Mouse (Mus musculus): ENCODE results near the gene Rplp0. TPM values are rescaled to one million over a fixed set of nuclear protein-coding genes. Genes with fewer than 3 reads are reported as not detected.

Gene Rplp0
- total RNA-seq, 2 experiments from 2014 or later, result 1,250 to 2,228 TPM

- ATAC-seq (ENCODE audit: poor library complexity, severe bottlenecking), result no peak
Observed at GRCm38 (mm10) chr5:115526456-115527202, 32.6 kb upstream of the Rplp0 start.

- no peak for ATAC-seq (ENCODE audit: poor library complexity, severe bottlenecking)
Observed at GRCm38 (mm10) chr5:115528128-115528527, 31.1 kb upstream of the Rplp0 start.

- no peak for ATAC-seq (ENCODE audit: poor library complexity, severe bottlenecking)
Observed at GRCm38 (mm10) chr5:115529364-115529741, 29.9 kb upstream of the Rplp0 start.

GRCm38 (mm10) chr5:115529742-115530446 is 29.4 kb upstream of the Rplp0 start:
- ATAC-seq (ENCODE audit: poor library complexity, severe bottlenecking), result peak; percentile 67

GRCm38 (mm10) chr5:115530447-115530809 is 28.8 kb upstream of the Rplp0 start:
- peak; percentile 16 for ATAC-seq (ENCODE audit: poor library complexity, severe bottlenecking)

- ATAC-seq (ENCODE audit: poor library complexity, severe bottlenecking), result no peak
Observed at GRCm38 (mm10) chr5:115531671-115532270, 27.5 kb upstream of the Rplp0 start.

GRCm38 (mm10) chr5:115534290-115534731 is 25.0 kb upstream of the Rplp0 start:
- no peak for ATAC-seq (ENCODE audit: poor library complexity, severe bottlenecking)

- ATAC-seq (ENCODE audit: poor library complexity, severe bottlenecking), result peak; percentile 51
Observed at GRCm38 (mm10) chr5:115534856-115535255, 24.4 kb upstream of the Rplp0 start.

GRCm38 (mm10) chr5:115535635-115536034 is 23.6 kb upstream of the Rplp0 start:
- ATAC-seq (ENCODE audit: poor library complexity, severe bottlenecking), result peak; percentile 57

- ATAC-seq (ENCODE audit: poor library complexity, severe bottlenecking), result no peak
Observed at GRCm38 (mm10) chr5:115538017-115538692, 21.1 kb upstream of the Rplp0 start.

GRCm38 (mm10) chr5:115538693-115539043 is 20.6 kb upstream of the Rplp0 start:
- peak; percentile 43 for ATAC-seq (ENCODE audit: poor library complexity, severe bottlenecking)

- peak; percentile 65 for ATAC-seq (ENCODE audit: poor library complexity, severe bottlenecking)
Observed at GRCm38 (mm10) chr5:115542635-115543384, 16.5 kb upstream of the Rplp0 start.

- peak; percentile 60 for ATAC-seq (ENCODE audit: poor library complexity, severe bottlenecking)
Observed at GRCm38 (mm10) chr5:115543509-115544253, 15.6 kb upstream of the Rplp0 start.

- ATAC-seq (ENCODE audit: poor library complexity, severe bottlenecking), result no peak
Observed at GRCm38 (mm10) chr5:115544655-115545185, 14.5 kb upstream of the Rplp0 start.

GRCm38 (mm10) chr5:115545636-115546035 is 13.6 kb upstream of the Rplp0 start:
- no peak for ATAC-seq (ENCODE audit: poor library complexity, severe bottlenecking)

- ATAC-seq (ENCODE audit: poor library complexity, severe bottlenecking), result no peak
Observed at GRCm38 (mm10) chr5:115546536-115546935, 12.7 kb upstream of the Rplp0 start.

GRCm38 (mm10) chr5:115547014-115547413 is 12.3 kb upstream of the Rplp0 start:
- ATAC-seq (ENCODE audit: poor library complexity, severe bottlenecking), result no peak

- ATAC-seq (ENCODE audit: poor library complexity, severe bottlenecking), result no peak
Observed at GRCm38 (mm10) chr5:115547421-115547820, 11.8 kb upstream of the Rplp0 start.

- ATAC-seq (ENCODE audit: poor library complexity, severe bottlenecking), result no peak
Observed at GRCm38 (mm10) chr5:115548501-115549285, 10.6 kb upstream of the Rplp0 start.
